Mouse (Mus musculus) midbrain, embryonic 10.5 days (tissue): ENCODE measurements around the gene Tubb2a. TPM values are rescaled to one million over a fixed set of nuclear protein-coding genes. Genes with fewer than 3 reads are reported as not detected.

Source experiments
- DNase-seq: peaks from one replicate; pipeline ENCODE4 v3.0.0-alpha.2; 2017; ENCODE audit warnings: low spot score
- H3K27ac ChIP-seq: fragments of 300-500 bp; sonication (generic); replicated peaks from 2 replicates; pipeline ENCODE4 v1.5.1; 2016; ENCODE audit warnings: mild to moderate bottlenecking
- H3K27me3 ChIP-seq: fragments of 300-500 bp; sonication (generic); 2 replicates; pipeline ENCODE4 v1.6.1; 2016; ENCODE audit warnings: low read depth, mild to moderate bottlenecking; ENCODE audit not compliant: poor library complexity, severe bottlenecking
- H3K36me3 ChIP-seq: fragments of 300-500 bp; sonication (generic); 2 replicates; pipeline ENCODE4 v1.6.1; 2016; ENCODE audit warnings: mild to moderate bottlenecking, moderate library complexity
- H3K4me1 ChIP-seq: fragments of 300-500 bp; sonication (generic); 2 replicates; pipeline ENCODE4 v1.6.1; 2016
- H3K4me3 ChIP-seq: fragments of 300-500 bp; sonication (generic); 2 replicates; pipeline ENCODE4 v1.5.1; 2016; ENCODE audit warnings: mild to moderate bottlenecking, moderate library complexity
- H3K9me3 ChIP-seq: fragments of 300-500 bp; sonication (generic); replicated peaks from 2 replicates; pipeline ENCODE4 v1.6.1; 2016; ENCODE audit warnings: mild to moderate bottlenecking
- WGBS: fragments of 180-500 bp; shearing (Covaris S2); methylation state at CpG from one replicate; pipeline ENCODE4 v1.1.7; 2016; 5-methylcytosine and 5-hydroxymethylcytosine counted together
- polyA plus RNA-seq: library from polyadenylated mRNA; unstranded; fragments of >200 nt; fragmentation: Nextera tagmentation; extraction: Ambion mirVana; gene quantifications from 2 replicates; pipeline ENCODE4 v1.2.1, GENCODE M21; 2016

The Tubb2a gene
- polyA plus RNA-seq, 1 experiment from 2014 or later, result 242 TPM

DNA sequence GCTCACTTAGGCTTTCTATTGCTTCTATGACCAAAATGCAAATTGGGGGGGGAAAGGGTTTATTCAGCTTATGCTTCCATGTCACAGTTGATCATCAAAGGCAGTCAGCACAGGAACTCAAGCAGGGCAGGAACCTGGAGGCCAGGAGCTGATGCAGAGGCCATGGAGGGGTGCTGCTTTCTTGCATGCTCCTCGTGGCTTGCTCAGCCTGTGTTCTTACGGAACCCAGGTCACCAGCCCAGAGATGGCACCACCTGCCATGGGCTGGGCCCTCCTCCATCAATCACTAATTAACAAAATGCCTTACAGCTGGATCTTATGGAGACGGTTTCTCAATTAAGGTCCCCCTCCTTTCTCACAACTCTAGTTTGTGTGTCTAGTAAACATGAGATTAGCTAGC lies 37.7 kb downstream of the Tubb2a start:
- H3K9me3 ChIP-seq, result peaks cover 3% of the 10 kb centered on the region; the same call in 1 of the 2 replicates
- WGBS, result 91% methylated on average over 3 of the region's 3 CpGs

DNA sequence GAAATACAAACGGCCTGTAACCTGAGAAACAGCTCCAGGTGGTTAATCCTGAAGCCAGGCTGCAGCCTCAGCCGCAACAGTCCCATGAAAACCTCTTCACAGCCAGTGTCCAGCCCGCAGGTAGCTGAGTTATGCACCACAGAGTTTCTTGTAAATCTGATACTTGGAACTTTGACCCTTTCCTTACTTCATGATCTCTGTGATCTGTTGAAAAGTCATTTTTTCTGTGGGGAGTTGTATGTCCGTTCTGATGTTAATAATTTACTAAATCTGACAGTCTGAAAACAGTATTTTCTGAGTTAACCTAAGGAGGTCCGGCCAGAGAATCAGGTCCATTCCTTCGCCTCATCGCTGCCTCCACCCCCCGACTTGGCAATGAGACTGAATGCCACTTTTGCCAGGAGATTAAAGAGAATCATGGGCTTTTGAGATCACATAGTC lies 38.9 kb downstream of the Tubb2a start:
- H3K4me3 ChIP-seq, result peak overlapping the region; percentile 83
- DNase-seq, result no peak
- no peak overlapping the region for H3K27ac ChIP-seq
- peaks cover 3% of the 10 kb centered on the region; the same call in 1 of the 2 replicates for H3K9me3 ChIP-seq
- no peaks in the 10 kb centered on the region for H3K27me3 ChIP-seq
- H3K36me3 ChIP-seq, result peaks cover 6% of the 10 kb centered on the region; the same call in 1 of the 2 replicates
- peaks cover 33% of the 10 kb centered on the region for H3K4me1 ChIP-seq
- WGBS, result 36% methylated on average over 8 of the region's 8 CpGs

More for the DNA sequence above, 37.7 kb downstream of the Tubb2a start:
- DNase-seq, result no peak
- Histone ChIP-seq H3K27me3 (no peaks in the 10 kb centered on the region), H3K36me3 (peaks cover 4% of the 10 kb centered on the region; the same call in 1 of the 2 replicates), H3K4me1 (peaks cover 33% of the 10 kb centered on the region), H3K27ac (no peak overlapping the region), H3K4me3 (no peak overlapping the region)

DNA sequence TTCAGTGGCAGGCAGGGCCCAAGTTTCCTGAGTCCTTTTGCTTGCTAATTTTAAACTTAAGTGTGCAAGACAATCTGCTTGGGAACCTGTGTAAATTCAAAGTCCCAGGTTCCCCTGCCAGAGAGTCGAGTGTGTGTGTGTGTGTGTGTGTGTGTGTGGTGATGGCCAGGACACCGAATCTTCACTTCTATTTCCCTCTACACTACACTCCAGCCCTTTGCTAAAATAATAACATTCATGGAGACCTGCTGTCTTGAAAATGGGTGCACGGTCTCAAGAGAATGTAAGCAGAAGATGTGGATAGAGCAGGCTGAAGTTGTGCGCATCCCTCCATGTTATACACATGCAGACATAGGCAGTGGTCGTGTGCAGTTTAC lies 39.8 kb downstream of the Tubb2a start:
- Histone ChIP-seq H3K4me3 (peak overlapping the region; percentile 83), H3K9me3 (peaks cover 3% of the 10 kb centered on the region; the same call in 1 of the 2 replicates), H3K27ac (peak overlapping the region; percentile 97), H3K27me3 (no peaks in the 10 kb centered on the region), H3K36me3 (peaks cover 13% of the 10 kb centered on the region; the same call in 1 of the 2 replicates), H3K4me1 (peaks cover 29% of the 10 kb centered on the region)
- 45% methylated on average over 5 of the region's 5 CpGs for WGBS
- DNase-seq, result no peak

DNA sequence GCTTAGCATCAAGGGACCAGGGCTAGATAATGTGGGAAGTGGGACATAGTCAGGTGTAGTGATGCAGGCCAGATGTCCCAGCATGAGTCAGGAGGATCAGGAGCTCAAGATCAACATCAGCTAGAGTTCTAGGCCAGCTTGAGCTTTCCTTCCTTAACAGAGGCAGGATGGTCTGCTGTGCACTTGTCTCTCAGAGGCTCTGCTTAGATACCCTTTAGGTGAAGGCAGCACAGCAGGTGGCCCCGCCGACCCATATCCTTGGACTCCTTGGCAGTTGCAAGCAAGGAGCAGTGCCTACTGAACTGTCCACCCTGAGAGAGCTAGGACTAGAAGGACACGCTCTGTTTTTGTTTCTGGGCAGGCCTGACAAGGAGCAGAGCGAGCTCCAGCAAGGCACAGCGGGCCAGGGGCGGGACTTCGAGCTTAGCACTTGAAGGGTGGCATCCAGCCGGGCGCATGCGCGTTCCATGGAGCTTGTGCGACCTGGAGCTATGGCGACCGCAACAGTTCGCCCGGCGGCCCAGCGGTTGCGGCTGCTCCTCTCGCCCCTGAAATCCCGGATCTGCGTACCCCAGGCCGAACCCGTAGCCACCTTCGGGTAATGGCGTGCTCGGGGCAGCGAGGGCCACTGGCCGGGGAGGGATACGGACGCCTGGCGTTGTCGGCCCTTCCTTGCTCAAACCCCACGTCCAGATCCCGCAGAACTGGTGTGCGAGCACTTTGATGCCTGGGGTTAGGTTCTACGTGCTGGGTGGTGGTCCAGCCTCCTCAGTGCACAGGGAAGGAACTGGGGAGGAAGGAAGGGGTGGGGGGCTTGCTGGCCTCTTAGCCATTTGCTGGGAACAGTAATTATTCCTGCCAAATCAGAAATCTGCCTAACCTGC lies 40.4 kb downstream of the Tubb2a start, which contains the start of gene Bphl:
Bphl (plus strand) TSS at position 426 of the 884 bp plus-strand sequence.
- H3K4me1 ChIP-seq, result peaks cover 29% of the 10 kb centered on the region
- H3K4me3 ChIP-seq, result peak within 1 kb of the TSS; percentile 83
- DNase-seq, result peak; percentile 92
- peaks cover 20% of the 10 kb centered on the region for H3K36me3 ChIP-seq
- peak within 1 kb of the TSS; percentile 97 for H3K27ac ChIP-seq
- under 1% methylated on average over 37 of the region's 37 CpGs for WGBS
- peaks cover 3% of the 10 kb centered on the region; the same call in 1 of the 2 replicates for H3K9me3 ChIP-seq
- no peaks in the 10 kb centered on the region for H3K27me3 ChIP-seq

DNA sequence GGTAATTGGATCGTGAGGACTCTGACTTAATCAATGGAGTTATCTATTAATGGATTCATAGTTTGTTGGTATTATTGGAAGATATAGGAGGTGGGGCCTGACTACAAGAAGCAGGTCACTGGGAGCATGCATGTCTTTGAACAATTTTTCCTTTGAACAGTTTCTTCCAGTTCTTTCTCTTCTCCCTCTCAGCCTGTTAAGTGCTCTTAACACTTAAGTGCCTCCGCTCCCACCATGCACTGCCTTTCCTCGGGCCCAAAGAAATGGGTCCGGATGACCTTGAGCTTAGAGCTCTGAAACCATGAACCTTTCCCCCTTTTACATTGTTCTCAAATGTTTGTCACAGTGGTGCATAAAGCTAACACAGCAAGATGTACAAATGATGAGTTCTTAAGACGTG lies 41.1 kb downstream of the Tubb2a start:
- Histone ChIP-seq H3K27ac (peak overlapping the region; percentile 97; the same call in 1 of the 2 replicates), H3K27me3 (no peaks in the 10 kb centered on the region), H3K36me3 (peaks cover 20% of the 10 kb centered on the region), H3K4me1 (peaks cover 25% of the 10 kb centered on the region), H3K4me3 (no peak overlapping the region), H3K9me3 (peaks cover 3% of the 10 kb centered on the region; the same call in 1 of the 2 replicates)
- no peak for DNase-seq
- 79% methylated on average over 5 of the region's 5 CpGs for WGBS

DNA sequence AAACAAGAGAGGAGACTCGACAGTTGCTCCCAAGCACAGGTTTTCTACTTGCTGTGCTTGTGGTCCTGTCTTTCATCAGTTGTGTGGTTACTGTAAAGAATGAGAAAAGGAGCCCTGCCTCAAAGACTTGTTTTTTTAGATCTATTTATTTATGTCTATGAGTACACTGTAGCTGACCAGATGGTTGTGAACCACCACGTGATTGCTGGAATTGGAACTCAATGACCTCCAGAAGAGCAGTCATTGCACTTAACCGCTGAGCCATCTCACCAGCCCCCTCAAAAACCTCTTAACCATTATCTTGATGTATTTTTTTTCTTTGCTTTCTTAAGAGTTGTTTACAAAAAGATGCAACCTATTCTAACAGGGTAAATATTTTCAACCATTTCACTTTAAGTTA lies 42.4 kb downstream of the Tubb2a start:
- Histone ChIP-seq H3K4me3 (no peak overlapping the region), H3K4me1 (peaks cover 24% of the 10 kb centered on the region), H3K9me3 (peaks cover 3% of the 10 kb centered on the region; the same call in 1 of the 2 replicates), H3K27me3 (no peaks in the 10 kb centered on the region), H3K36me3 (peaks cover 22% of the 10 kb centered on the region), H3K27ac (no peak overlapping the region)
- DNase-seq, result no peak
- WGBS, result 89% methylated on average over 3 of the region's 3 CpGs

DNA sequence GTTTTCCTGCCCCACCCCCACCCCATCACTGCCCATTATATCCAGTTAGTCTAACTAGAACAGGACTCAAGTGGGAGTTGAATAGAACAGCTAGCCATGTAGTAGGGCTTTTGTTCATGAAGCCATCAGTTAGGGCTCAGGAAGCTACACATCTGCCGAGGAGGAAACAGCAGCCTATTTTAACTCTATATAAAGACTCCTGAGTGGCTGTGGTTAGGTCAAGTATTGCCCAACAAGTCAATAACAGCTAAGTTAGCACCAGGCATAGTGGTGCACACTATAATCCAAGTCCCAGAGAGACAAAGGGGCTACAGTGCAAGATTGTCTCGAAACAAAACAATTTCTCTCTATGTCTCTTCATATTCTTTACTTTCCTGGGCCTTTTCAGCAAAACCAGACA lies 45.8 kb downstream of the Tubb2a start:
- 87% methylated on average over 2 of the region's 2 CpGs for WGBS

More for the DNA sequence above, 45.8 kb downstream of the Tubb2a start:
- no peaks in the 10 kb centered on the region for H3K9me3 ChIP-seq
- H3K27ac ChIP-seq, result no peak overlapping the region
- no peak for DNase-seq
- peaks cover 4% of the 10 kb centered on the region for H3K4me1 ChIP-seq
- H3K4me3 ChIP-seq, result no peak overlapping the region
- no peaks in the 10 kb centered on the region for H3K27me3 ChIP-seq
- peaks cover 26% of the 10 kb centered on the region for H3K36me3 ChIP-seq

Other genes starting within 250 kb of the Tubb2a start
- not detected in 2 replicates for gene Serpinb6e, start 234.6 kb downstream of the Tubb2a start, polyA plus RNA-seq
- gene Serpinb6c, start 172.3 kb downstream of the Tubb2a start, polyA plus RNA-seq, result 0.09 and 0.10 TPM in 2 replicates
- gene Nqo2, start 113.3 kb downstream of the Tubb2a start, polyA plus RNA-seq, result 21.6 and 22.3 TPM in 2 replicates
- gene Ripk1, start 75.6 kb downstream of the Tubb2a start, polyA plus RNA-seq, result 6.8 and 7.7 TPM in 2 replicates
- gene Serpinb6a, start 75.2 kb downstream of the Tubb2a start, polyA plus RNA-seq, result 27.6 and 30.6 TPM in 2 replicates
- 31.6 and 31.8 TPM in 2 replicates for gene Bphl, start 40.4 kb downstream of the Tubb2a start, polyA plus RNA-seq
- 202 and 279 TPM in 2 replicates for gene Tubb2b, start 52.5 kb upstream of the Tubb2a start, polyA plus RNA-seq
- 122 and 124 TPM in 2 replicates for gene Psmg4, start 85.0 kb upstream of the Tubb2a start, polyA plus RNA-seq